Mouse (Mus musculus) spleen, adult 2 months (tissue): Measurements from ENCODE around the gene Stxbp4. TPM values are rescaled to one million over a fixed set of nuclear protein-coding genes. Genes with fewer than 3 reads are reported as not detected.

Experiments used
- DNase-seq, 2 experiments: peaks; one replicate each; pipeline versions ENCODE4 v3.0.0 to v3.0.0-alpha.2; 2012 to 2021; ENCODE audit warnings: low spot score in 2 of 2, low read depth in 1 of 2
- H3K27ac ChIP-seq: fragments of 200-500 bp; 2 replicates; pipeline ENCODE4 v1.5.1; 2012; ENCODE audit warnings: low read length, inconsistent platforms; ENCODE audit not compliant: insufficient read depth
- H3K27me3 ChIP-seq: fragments of 200-500 bp; 2 replicates; pipeline ENCODE4 v1.6.1; 2012; ENCODE audit warnings: mild to moderate bottlenecking, moderate library complexity, low read length, inconsistent platforms; ENCODE audit not compliant: control insufficient read depth, insufficient read depth
- H3K36me3 ChIP-seq: fragments of 200-500 bp; 2 replicates; pipeline ENCODE4 v1.6.1; 2012; ENCODE audit warnings: mild to moderate bottlenecking, low read length, inconsistent platforms; ENCODE audit not compliant: control insufficient read depth, insufficient read depth
- H3K4me1 ChIP-seq: fragments of 200-500 bp; 2 replicates; pipeline ENCODE4 v1.6.1; 2011; ENCODE audit warnings: inconsistent platforms; ENCODE audit not compliant: control insufficient read depth, insufficient read depth, insufficient read length
- H3K4me3 ChIP-seq: fragments of 200-500 bp; 2 replicates; pipeline ENCODE4 v1.5.1; 2011; ENCODE audit warnings: mild to moderate bottlenecking, inconsistent platforms; ENCODE audit not compliant: insufficient read depth, insufficient read length; ENCODE audit errors: extremely low read depth
- CTCF ChIP-seq: fragments of 200-500 bp; IDR thresholded peaks from 2 replicates; pipeline ENCODE4 v1.5.1; 2011; ENCODE audit warnings: mild to moderate bottlenecking, inconsistent platforms; ENCODE audit not compliant: insufficient read depth, insufficient read length, insufficient replicate concordance; ENCODE audit errors: extremely low read depth
- POLR2A ChIP-seq: fragments of 200-500 bp; IDR thresholded peaks from 2 replicates; pipeline ENCODE4 v1.6.1; 2011; ENCODE audit warnings: low read depth, low read length, inconsistent platforms
- WGBS: fragments of 180-500 bp; shearing (Covaris S2); methylation state at CpG from one replicate; pipeline ENCODE4 v1.1.7; 2018; 5-methylcytosine and 5-hydroxymethylcytosine counted together
- polyA plus RNA-seq: library from polyadenylated mRNA; depleted of rRNA; stranded (reverse); fragments of >200 nt; gene quantifications from 2 replicates; pipeline ENCODE4 v1.2.3, GENCODE M21; 2012; rRNA removed

Stxbp4 gene
- polyA plus RNA-seq, 1 experiment = 0.88 TPM

DNA sequence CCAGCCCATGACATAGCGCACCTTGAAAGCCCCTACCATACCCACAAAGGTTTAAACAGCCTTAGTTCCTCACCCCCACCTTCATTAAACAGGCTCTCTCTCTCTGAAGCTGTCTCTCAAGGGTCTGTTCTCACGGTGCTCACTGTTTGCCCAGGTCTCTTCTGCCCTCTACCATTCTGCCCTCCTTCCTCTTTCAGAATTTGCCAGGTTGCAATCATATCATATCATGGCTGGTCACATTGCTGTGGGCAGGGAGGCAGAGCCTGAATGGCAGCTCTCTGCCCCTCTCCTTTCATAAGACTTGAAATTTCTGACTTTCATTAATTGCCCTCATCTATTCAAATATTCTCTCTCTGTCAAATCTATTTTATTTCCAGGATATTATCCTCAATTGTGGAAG, 195.4 kb downstream of the Stxbp4 start:
- no peaks in the 10 kb centered on the region for H3K27me3 ChIP-seq
- no peaks in the 10 kb centered on the region for H3K36me3 ChIP-seq
- no peak overlapping the region for H3K4me3 ChIP-seq
- DNase-seq = no peak
- no peak overlapping the region for H3K27ac ChIP-seq
- 53% methylated on average over 2 of the region's 2 CpGs for WGBS
- TF ChIP-seq CTCF (no peak), POLR2A (no peak)
- H3K4me1 ChIP-seq = no peaks in the 10 kb centered on the region

DNA sequence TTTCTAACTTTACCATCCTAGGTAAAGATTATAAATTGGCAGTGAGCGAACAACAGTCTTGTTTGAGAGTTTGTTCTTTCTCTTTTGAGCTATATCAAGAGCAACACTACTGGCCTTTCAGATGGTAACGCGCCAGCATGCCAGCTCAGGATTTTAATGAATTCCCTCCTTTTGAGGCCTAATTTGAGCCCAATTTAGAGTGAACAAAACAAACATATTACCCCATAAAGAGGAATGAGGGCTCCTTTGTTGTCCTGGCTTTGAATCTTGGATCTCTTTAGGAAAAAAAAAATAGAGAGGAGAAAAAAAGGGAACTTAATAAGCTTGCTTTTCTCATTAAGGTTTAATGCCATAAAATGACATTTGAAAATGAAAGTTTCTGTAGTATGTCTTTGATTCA, 197.0 kb downstream of the Stxbp4 start:
- Histone ChIP-seq H3K4me3 (no peak overlapping the region), H3K27ac (no peak overlapping the region), H3K4me1 (no peaks in the 10 kb centered on the region), H3K36me3 (no peaks in the 10 kb centered on the region), H3K27me3 (no peaks in the 10 kb centered on the region)
- WGBS = 87% methylated on average over 3 of the region's 3 CpGs
- no peak for DNase-seq
- TF ChIP-seq CTCF (no peak), POLR2A (no peak)

DNA sequence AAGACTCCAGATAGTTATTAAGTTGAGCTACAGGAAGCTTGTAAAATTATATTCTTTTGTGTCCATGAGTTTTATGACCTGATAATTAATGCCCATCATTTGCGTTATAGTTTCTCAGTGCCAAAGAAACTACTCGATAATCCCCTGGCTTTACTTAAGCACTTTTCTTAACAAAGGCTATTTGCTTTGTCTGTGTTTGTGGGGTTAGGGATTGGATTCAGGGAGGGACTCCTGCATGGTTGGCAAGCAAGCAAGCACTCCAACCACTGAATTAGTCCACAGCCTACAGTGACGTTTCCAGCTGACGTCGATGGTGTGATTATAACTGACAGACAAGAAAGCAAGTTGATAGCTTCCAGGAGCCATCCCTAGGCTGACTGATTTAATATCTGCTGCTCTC, 199.1 kb downstream of the Stxbp4 start:
- Histone ChIP-seq H3K36me3 (no peaks in the 10 kb centered on the region), H3K4me1 (no peaks in the 10 kb centered on the region), H3K27ac (no peak overlapping the region), H3K4me3 (no peak overlapping the region), H3K27me3 (no peaks in the 10 kb centered on the region)
- 93% methylated on average over 5 of the region's 5 CpGs for WGBS
- no peak for DNase-seq
- TF ChIP-seq CTCF (no peak), POLR2A (no peak)

Other genes with a start within 250 kb of the Stxbp4 start
- 0.54 and 1.6 TPM in 2 replicates for gene Hlf, start 247.2 kb downstream of the Stxbp4 start, polyA plus RNA-seq
- 9.5 and 12.0 TPM in 2 replicates for gene Cox11, start 89 bp upstream of the Stxbp4 start, polyA plus RNA-seq
- gene Tom1l1, start 50.3 kb upstream of the Stxbp4 start, polyA plus RNA-seq = 1.4 and 1.8 TPM in 2 replicates